Mouse (Mus musculus): ENCODE measurements around the gene Tnni2.

The Tnni2 gene

GRCm38 (mm10) chr7:142430160-142430678 lies 11.4 kb upstream of the Tnni2 start:
- DNase-seq (ENCODE audit: low spot score): peak; percentile 73

DNA sequence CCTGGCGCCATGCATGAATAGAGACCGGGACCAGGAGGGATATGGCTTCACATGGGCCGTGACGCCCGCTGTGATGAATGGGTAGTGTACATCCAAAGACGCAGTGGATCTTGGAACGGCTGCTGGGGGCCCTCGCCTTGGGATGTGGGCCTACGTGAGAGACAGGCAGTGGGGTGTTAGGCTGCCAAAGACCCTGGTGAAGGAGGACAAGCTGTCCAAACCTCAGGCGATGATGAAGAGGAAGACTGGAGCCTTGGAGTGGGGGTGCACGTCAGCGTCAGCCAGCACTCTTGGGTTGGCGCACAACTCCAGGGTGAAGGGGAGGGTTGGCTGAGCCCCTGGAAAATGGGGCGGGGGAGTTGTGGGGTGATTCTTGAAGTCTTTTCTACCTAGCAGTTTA lies 10.5 kb upstream of the Tnni2 start:
- DNase-seq (ENCODE audit: low spot score): no peak

GRCm38 (mm10) chr7:142433623-142434022 lies 8.0 kb upstream of the Tnni2 start:
- no peak for DNase-seq (ENCODE audit: low spot score)

- no peak for DNase-seq (ENCODE audit: low spot score)
Observed at GRCm38 (mm10) chr7:142434137-142434865, 7.3 kb upstream of the Tnni2 start, which contains the start of gene Syt8. Gene Syt8, plus strand, starts transcription at chr7:142434850.

GRCm38 (mm10) chr7:142435524-142435923 lies 6.1 kb upstream of the Tnni2 start:
- peak; percentile 76 for DNase-seq (ENCODE audit: low spot score)

DNA sequence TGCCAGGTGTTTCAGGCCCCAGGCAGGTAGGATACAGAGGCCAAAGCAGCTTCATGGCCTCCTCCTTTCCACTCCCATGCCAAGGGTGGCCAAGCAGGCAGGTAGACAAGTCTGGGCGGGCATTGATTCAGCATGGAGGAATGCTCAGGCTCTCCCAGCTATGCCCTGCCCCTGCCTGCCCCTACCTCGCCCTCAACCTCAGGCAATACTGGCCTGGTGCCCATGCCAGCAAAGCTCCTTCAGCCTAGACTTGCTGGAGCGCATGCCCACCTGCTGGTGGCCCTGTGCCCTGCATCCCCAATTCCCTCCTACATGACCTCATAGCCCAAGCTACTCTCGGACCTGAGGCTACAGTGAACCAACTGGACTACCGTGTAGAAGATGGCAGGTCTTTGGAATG lies 4.3 kb upstream of the Tnni2 start:
- DNase-seq (ENCODE audit: low spot score): no peak

GRCm38 (mm10) chr7:142439966-142440365 lies 1.6 kb upstream of the Tnni2 start:
- no peak for DNase-seq (ENCODE audit: low spot score)

DNA sequence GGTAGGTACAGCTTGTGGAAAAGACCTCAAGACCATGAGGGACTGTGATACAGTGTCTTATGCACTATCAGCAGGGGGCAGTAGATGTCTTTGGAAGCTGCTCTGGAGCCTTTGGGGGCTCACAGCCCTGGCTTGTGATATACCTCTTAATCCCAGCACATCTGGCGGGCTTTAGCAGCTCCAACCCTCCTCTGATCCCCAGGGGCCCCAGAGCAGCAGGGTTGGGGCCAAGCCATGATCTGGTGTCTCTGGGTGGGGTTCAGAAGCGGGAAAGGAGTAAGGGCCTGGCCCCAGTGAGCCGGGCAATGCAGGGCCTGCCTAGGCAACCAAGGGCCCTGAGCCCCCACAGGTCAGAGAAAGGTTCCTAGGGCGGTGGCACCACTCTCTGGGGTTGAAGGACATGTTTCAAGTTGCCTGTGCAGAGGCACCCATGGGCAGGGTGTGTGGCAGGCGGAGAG lies 922 bp upstream of the Tnni2 start:
- DNase-seq (ENCODE audit: low spot score): peak; percentile 66

- no peak for DNase-seq (ENCODE audit: low spot score)
Observed at GRCm38 (mm10) chr7:142442081-142442907, 686 bp downstream of the Tnni2 start.

GRCm38 (mm10) chr7:142442908-142443420 lies 1.4 kb downstream of the Tnni2 start:
- no peak for DNase-seq (ENCODE audit: low spot score)

- DNase-seq (ENCODE audit: low spot score): no peak
Observed at GRCm38 (mm10) chr7:142443474-142443873, 1.9 kb downstream of the Tnni2 start.

DNA sequence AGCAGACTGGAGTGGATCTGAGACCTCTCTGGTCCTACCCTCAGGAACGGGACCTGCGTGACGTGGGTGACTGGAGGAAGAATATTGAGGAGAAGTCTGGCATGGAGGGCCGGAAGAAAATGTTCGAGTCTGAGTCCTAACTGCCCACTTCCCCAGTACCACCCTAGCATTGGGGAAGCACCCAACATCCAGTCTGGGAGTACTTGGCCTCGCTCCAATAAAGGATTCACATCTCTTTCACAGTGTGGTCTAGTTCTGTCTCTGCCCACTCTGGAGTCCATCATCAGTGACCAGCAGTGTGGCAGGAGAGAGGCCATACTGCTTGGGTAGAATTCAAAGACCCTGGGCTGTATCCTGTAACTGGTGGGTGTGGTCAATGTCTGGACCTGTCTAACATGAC lies 2.6 kb downstream of the Tnni2 start:
- no peak for DNase-seq (ENCODE audit: low spot score)

DNA sequence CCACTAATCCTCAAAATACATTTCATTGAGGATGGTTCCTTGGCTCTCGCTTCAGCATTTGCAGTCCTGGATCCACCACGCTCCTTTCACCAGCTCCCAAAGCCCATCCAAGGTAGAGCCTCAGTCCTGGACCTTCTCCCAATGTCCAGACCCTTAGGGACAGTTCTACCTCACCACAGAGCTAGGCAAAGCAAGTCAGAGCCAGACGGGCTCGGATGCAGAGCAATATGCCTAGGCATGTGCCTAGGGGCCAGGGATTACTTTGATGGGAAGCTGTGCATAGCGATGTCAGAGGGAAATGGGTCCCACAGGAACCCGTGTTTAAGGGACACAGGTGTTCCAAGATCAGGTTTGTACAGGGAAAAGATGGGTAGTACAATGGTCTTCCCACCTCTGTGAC lies 3.7 kb downstream of the Tnni2 start:
- DNase-seq (ENCODE audit: low spot score): no peak

- DNase-seq (ENCODE audit: low spot score): no peak
Observed at GRCm38 (mm10) chr7:142446264-142446663, 4.7 kb downstream of the Tnni2 start.

DNA sequence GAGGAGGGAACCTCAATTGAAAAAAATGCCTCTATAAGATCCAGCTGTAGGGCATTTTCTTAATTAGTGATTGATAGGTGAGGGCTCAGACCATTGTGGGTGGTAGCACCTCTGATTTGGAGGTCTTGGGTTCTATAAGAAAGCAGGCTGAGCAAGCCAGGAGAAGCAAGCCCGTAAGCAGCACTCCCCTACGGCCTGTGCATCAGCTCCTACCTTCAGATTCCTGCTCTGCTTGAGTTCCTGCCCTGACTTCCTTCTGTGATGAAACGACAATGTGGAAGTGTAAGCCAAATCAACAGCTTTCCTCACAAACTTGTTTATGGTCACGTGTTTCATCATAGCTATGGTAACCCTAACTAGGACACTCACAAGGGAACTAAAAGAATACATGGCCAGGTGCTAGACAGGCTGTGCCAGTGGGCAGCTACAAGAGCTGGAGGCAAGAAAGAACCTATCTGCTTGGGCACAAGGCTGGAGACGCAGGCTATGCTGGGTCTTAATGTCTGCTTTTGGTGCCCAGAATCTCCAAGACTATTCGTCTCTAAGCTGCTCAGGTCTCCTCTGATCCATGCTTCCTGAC lies 7.5 kb downstream of the Tnni2 start:
- peak; percentile 29 for DNase-seq (ENCODE audit: low spot score)

GRCm38 (mm10) chr7:142454706-142455105 lies 13.1 kb downstream of the Tnni2 start:
- DNase-seq (ENCODE audit: low spot score): peak; percentile 12

- DNase-seq (ENCODE audit: low spot score): peak; percentile 32
Observed at GRCm38 (mm10) chr7:142455251-142455650, 13.6 kb downstream of the Tnni2 start.

- DNase-seq (ENCODE audit: low spot score): peak; percentile 41
Observed at GRCm38 (mm10) chr7:142456806-142457205, 15.2 kb downstream of the Tnni2 start.

- DNase-seq (ENCODE audit: low spot score): peak; percentile 71
Observed at GRCm38 (mm10) chr7:142457227-142457811, 15.7 kb downstream of the Tnni2 start.

DNA sequence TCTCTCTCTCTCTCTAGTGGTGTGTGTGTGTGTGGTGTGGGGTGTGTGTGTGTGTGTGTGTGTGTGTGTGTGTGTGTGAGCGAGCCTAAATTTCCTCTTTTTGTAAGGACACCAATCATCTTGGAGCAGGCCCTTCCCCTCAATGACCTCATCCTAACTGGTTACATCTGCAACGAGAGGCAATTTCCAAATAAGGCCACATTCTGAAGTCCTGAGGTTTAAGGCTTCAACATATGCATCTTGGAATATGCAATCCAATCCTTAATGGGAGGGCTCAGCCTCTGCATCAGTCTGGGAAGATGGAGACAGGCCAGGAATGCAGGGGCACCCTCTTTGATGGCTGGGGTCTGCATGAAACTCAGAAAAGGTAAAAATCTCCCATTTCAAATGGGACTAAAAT lies 16.4 kb downstream of the Tnni2 start:
- DNase-seq (ENCODE audit: low spot score): peak; percentile 42

DNA sequence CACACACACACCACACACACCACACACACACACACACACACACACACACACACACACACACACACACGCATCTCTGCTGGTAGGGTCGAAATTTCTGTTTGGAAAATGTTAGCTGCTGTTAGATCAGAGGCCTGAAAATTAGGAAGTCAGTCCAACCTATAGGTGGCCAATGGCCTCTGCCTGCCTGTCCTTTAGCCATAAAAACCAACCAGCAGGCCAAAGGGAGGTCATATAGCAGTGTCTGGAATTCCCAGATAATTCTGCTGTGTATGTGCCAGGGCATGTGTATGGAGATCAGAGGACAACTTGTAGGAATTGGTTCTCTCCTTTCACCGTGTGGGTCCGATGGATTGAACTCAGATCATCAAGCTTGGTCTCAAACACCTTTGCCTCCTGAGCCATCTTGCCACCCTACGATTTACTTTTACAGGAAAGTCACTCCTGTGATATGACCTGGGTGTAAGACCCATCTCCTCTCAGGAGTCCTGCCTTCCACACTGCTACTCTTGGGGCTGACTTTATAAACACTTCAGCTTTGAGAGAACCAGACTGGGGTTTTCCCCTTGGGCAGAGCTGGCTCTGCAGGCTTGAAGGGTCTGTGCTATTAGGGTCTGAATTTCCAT lies 17.2 kb downstream of the Tnni2 start:
- DNase-seq (ENCODE audit: low spot score): peak; percentile 32

Measured in testis, postnatal 10 days (tissue).